Mouse (Mus musculus): ENCODE results near the gene Plxna4. TPM values are rescaled to one million over a fixed set of nuclear protein-coding genes. Genes with fewer than 3 reads are reported as not detected.
A peak's percentile ranks its signal among the peaks of the same experiment; 100 is the strongest.

The Plxna4 gene
- total RNA-seq (2021) = 10 to 100 TPM; 56.3 to 61.4 TPM
- long read RNA-seq, experiment 1, partial matches to known transcripts = 1 of 13 reads
- long read RNA-seq, experiment 1, other reads (novel, unspliced or antisense) = 12 of 13 reads
- long read RNA-seq, experiment 2, partial matches to known transcripts = 0 of 5 reads
- long read RNA-seq, experiment 2, other reads (novel, unspliced or antisense) = 5 of 5 reads

GRCm38 (mm10) chr6:32588056-32588671, at the start of gene Plxna4:
Plxna4 (minus strand) TSS chr6:32588192.
- peak; percentile 71 to 82 for DNase-seq (ENCODE audit: low spot score in 2 of 2)

- DNase-seq (ENCODE audit: low spot score in 2 of 2) = no peak
These were observed 49.7 kb upstream of the Plxna4 start for GRCm38 (mm10) chr6:32637568-32638183.

- no peak for DNase-seq (ENCODE audit: low spot score in 2 of 2)
These were observed 22.7 kb upstream of the Plxna4 start for GRCm38 (mm10) chr6:32610712-32611111.

GRCm38 (mm10) chr6:32606787-32607186, 18.8 kb upstream of the Plxna4 start:
- DNase-seq (ENCODE audit: low spot score in 2 of 2) = no peak

GRCm38 (mm10) chr6:32605581-32605980, 17.6 kb upstream of the Plxna4 start:
- DNase-seq (ENCODE audit: low spot score in 2 of 2) = no peak

- DNase-seq (ENCODE audit: low spot score in 2 of 2) = peak; percentile 60 to 73
These were observed 16.9 kb upstream of the Plxna4 start for GRCm38 (mm10) chr6:32604901-32605300.

- DNase-seq (ENCODE audit: low spot score in 2 of 2) = no peak
These were observed 14.1 kb upstream of the Plxna4 start for GRCm38 (mm10) chr6:32602130-32602529.

- no peak for DNase-seq (ENCODE audit: low spot score in 2 of 2)
These were observed 13.3 kb upstream of the Plxna4 start for GRCm38 (mm10) chr6:32601306-32601705.

- no peak for DNase-seq (ENCODE audit: low spot score in 2 of 2)
These were observed 7.6 kb upstream of the Plxna4 start for GRCm38 (mm10) chr6:32595591-32595990.

GRCm38 (mm10) chr6:32590979-32591758, 3.2 kb upstream of the Plxna4 start:
- DNase-seq (ENCODE audit: low spot score in 2 of 2) = peak; percentile 77 to 87

GRCm38 (mm10) chr6:32589632-32590031, 1.6 kb upstream of the Plxna4 start:
- DNase-seq (ENCODE audit: low spot score in 2 of 2) = no peak

GRCm38 (mm10) chr6:32587136-32588009, 619 bp downstream of the Plxna4 start:
- DNase-seq (ENCODE audit: low spot score in 2 of 2) = peak; percentile 74 to 80

- no peak for DNase-seq (ENCODE audit: low spot score in 2 of 2)
These were observed 1.2 kb downstream of the Plxna4 start for GRCm38 (mm10) chr6:32586821-32587135.

GRCm38 (mm10) chr6:32586390-32586789, 1.6 kb downstream of the Plxna4 start:
- DNase-seq (ENCODE audit: low spot score in 2 of 2) = peak; percentile 60 to 72

- DNase-seq (ENCODE audit: low spot score in 2 of 2) = no peak
These were observed 2.8 kb downstream of the Plxna4 start for GRCm38 (mm10) chr6:32585211-32585610.

- peak in 1 of 2 experiments; percentile 30 for DNase-seq (ENCODE audit: low spot score in 2 of 2)
These were observed 3.6 kb downstream of the Plxna4 start for GRCm38 (mm10) chr6:32584243-32584880.

GRCm38 (mm10) chr6:32583582-32583981, 4.4 kb downstream of the Plxna4 start:
- peak in 1 of 2 experiments; percentile 37 for DNase-seq (ENCODE audit: low spot score in 2 of 2)

GRCm38 (mm10) chr6:32571485-32571884, 16.5 kb downstream of the Plxna4 start:
- DNase-seq (ENCODE audit: low spot score in 2 of 2) = no peak

GRCm38 (mm10) chr6:32570445-32570844, 17.5 kb downstream of the Plxna4 start:
- no peak for DNase-seq (ENCODE audit: low spot score in 2 of 2)

- DNase-seq (ENCODE audit: low spot score in 2 of 2) = no peak
These were observed 18.1 kb downstream of the Plxna4 start for GRCm38 (mm10) chr6:32569919-32570318.

Measured in left cerebral cortex, adult 18-20 months (tissue).